1 mouse cellular context compared by ENCODE assay signal in the genomic region with DNA sequence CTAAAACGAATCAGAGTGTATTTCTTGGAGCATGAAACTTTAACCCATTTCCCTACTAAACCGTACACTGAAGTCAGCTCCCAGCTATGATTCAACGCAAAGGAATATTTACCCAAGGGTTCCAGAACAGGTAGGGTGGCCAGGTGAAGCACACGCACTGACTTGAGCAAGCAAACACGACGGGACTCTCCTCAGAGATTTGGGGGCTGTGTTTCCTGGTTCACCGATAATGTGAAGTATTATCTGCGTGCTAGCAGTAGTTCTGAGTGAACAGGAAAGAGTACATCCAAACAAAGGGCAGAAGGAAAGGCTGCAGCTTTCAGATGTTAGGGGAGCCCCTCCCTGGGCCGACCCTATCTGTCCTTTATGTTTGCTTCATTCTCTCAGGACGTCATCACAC.
TF ChIP-seq lines count a peak whose summit lies in the region.

No protein-coding gene starts in this region.

TF ChIP-seq in MEL, 35 proteins besides CTCF, POLR2A, EP300 and RAD21 (continued from another document):
- TF ChIP-seq TBP (IDR thresholded peaks at IDR 0.05; ENCODE audit: low read depth, low read length), result no peak
- no peak for TF ChIP-seq HCFC1 (IDR thresholded peaks at IDR 0.05; ENCODE audit: low read depth, low read length)
- TF ChIP-seq NRF1 (IDR thresholded peaks at IDR 0.05; ENCODE audit: insufficient read depth, low read depth, low read length, poor library complexity, severe bottlenecking), result no peak
- TF ChIP-seq CHD2 (IDR thresholded peaks at IDR 0.05; ENCODE audit: low read length), result no peak
- no peak for TF ChIP-seq UBTF (IDR thresholded peaks at IDR 0.05; ENCODE audit: borderline replicate concordance, insufficient read depth, low read depth, low read length)
- no peak for TF ChIP-seq ZNF384 (IDR thresholded peaks at IDR 0.05; ENCODE audit: low read depth, low read length)
- TF ChIP-seq MAZ (IDR thresholded peaks at IDR 0.05; ENCODE audit: low read depth, low read length), result no peak
TF ChIP-seq in MEL: peak in this region for 0.
